Mouse (Mus musculus) liver, postnatal 0 days (tissue): ENCODE results near the gene Tdrkh. TPM values are rescaled to one million over a fixed set of nuclear protein-coding genes. Genes with fewer than 3 reads are reported as not detected.

Source experiments
- ATAC-seq: fragments of 200-750 bp; cut with Nextera tagmentation; 2 replicates; pipeline ENCODE4 v1.8.0; 2017; ENCODE audit warnings: mild to moderate bottlenecking, moderate library complexity
- DNase-seq: peaks from one replicate; pipeline ENCODE4 v3.0.0-alpha.2; 2016
- H3K27ac ChIP-seq: fragments of 300-500 bp; sonication (generic); 2 replicates; pipeline ENCODE4 v1.5.1; 2014; ENCODE audit warnings: antibody characterized with exemption, moderate library complexity, mild to moderate bottlenecking, low read depth
- H3K27me3 ChIP-seq: fragments of 300-500 bp; sonication (generic); 2 replicates; pipeline ENCODE4 v1.6.1; 2014; ENCODE audit warnings: low read length, control low read depth, mixed read lengths; ENCODE audit not compliant: insufficient read depth
- H3K36me3 ChIP-seq: fragments of 300-500 bp; sonication (generic); replicated peaks from 2 replicates; pipeline ENCODE4 v1.6.1; 2014; ENCODE audit warnings: mild to moderate bottlenecking, control low read depth, low read length, moderate library complexity, mixed read lengths; ENCODE audit not compliant: insufficient read depth
- H3K4me1 ChIP-seq: fragments of 300-500 bp; sonication (generic); 2 replicates; pipeline ENCODE4 v1.6.1; 2014; ENCODE audit warnings: antibody characterized with exemption, mild to moderate bottlenecking, control low read depth; ENCODE audit not compliant: insufficient read depth
- H3K4me2 ChIP-seq: fragments of 300-500 bp; sonication (generic); 2 replicates; pipeline ENCODE4 v1.6.1; 2014; ENCODE audit warnings: low read depth, mild to moderate bottlenecking, low read length, moderate library complexity, mixed read lengths
- H3K4me3 ChIP-seq: fragments of 300-500 bp; sonication (generic); 2 replicates; pipeline ENCODE4 v1.5.1; 2014; ENCODE audit warnings: low read depth, low read length
- H3K9ac ChIP-seq: fragments of 300-500 bp; sonication (generic); replicated peaks from 2 replicates; pipeline ENCODE4 v1.6.1; 2014; ENCODE audit warnings: mild to moderate bottlenecking, moderate library complexity
- H3K9me3 ChIP-seq: fragments of 300-500 bp; sonication (generic); 2 replicates; pipeline ENCODE4 v1.6.1; 2016; ENCODE audit warnings: mild to moderate bottlenecking, control low read depth, low read length, mixed read lengths
- CTCF ChIP-seq: sonication (generic); IDR thresholded peaks from 2 replicates; pipeline ENCODE4 v1.5.1; 2016; ENCODE audit warnings: antibody characterized with exemption, low read depth
- EP300 ChIP-seq: IDR thresholded peaks from 2 replicates; pipeline ENCODE4 v1.6.1; 2016; ENCODE audit warnings: antibody characterized with exemption, low read depth, mild to moderate bottlenecking
- WGBS: fragments of 180-500 bp; shearing (Covaris S2); extraction: QIAGEN DNeasy Blood & Tissue Kit; methylation state at CpG from one replicate; pipeline ENCODE4 v1.1.7; 2014; ENCODE audit not compliant: insufficient replicate concordance; 5-methylcytosine and 5-hydroxymethylcytosine counted together
- polyA plus RNA-seq: library from polyadenylated mRNA; unstranded; fragments of >200 nt; fragmentation: Nextera tagmentation; extraction: Ambion mirVana; gene quantifications from 2 replicates; pipeline ENCODE4 v1.2.1, GENCODE M21; 2015

Tdrkh gene
- polyA plus RNA-seq, 1 experiment from 2014 or later = 7.1 TPM

GRCm38 (mm10) chr3:94369709-94370108 lies 43.4 kb upstream of the Tdrkh start:
- H3K27me3 ChIP-seq = peaks cover 2% of the 10 kb centered on the region; the same call in 1 of the 2 replicates
- no peak overlapping the region for H3K4me2 ChIP-seq
- DNase-seq (no peak), ATAC-seq (no peak)
- WGBS = 28% methylated on average over 2 of the region's 2 CpGs
- no peak overlapping the region; the same call in 1 of the 2 replicates for H3K9ac ChIP-seq
- TF ChIP-seq CTCF (no peak), EP300 (no peak)
- no peak overlapping the region for H3K4me3 ChIP-seq
- H3K9me3 ChIP-seq = no peaks in the 10 kb centered on the region
- peaks cover 20% of the 10 kb centered on the region for H3K4me1 ChIP-seq
- no peaks in the 10 kb centered on the region for H3K36me3 ChIP-seq
- no peak overlapping the region for H3K27ac ChIP-seq

GRCm38 (mm10) chr3:94371637-94372036 lies 41.4 kb upstream of the Tdrkh start:
- TF ChIP-seq EP300 = no peak; the same call in 1 of the 2 replicates
- no peak for TF ChIP-seq CTCF
- Histone ChIP-seq H3K4me2 (peak overlapping the region; percentile 66; the same call in 1 of the 2 replicates), H3K27ac (no peak overlapping the region)

GRCm38 (mm10) chr3:94372038-94372437 lies 41.0 kb upstream of the Tdrkh start:
- Histone ChIP-seq H3K4me2 (peak overlapping the region; percentile 66), H3K27ac (no peak overlapping the region), H3K4me3 (no peak overlapping the region), H3K27me3 (no peaks in the 10 kb centered on the region), H3K9ac (no peak overlapping the region), H3K9me3 (no peaks in the 10 kb centered on the region), H3K4me1 (peaks cover 21% of the 10 kb centered on the region), H3K36me3 (no peaks in the 10 kb centered on the region)
- DNase-seq (no peak), ATAC-seq (no peak)
- no peak for TF ChIP-seq EP300
- no peak for TF ChIP-seq CTCF
- WGBS = 6% methylated on average over 3 of the region's 3 CpGs

More at GRCm38 (mm10) chr3:94371637-94372036, 41.4 kb upstream of the Tdrkh start:
- no peak overlapping the region for H3K4me3 ChIP-seq
- no peaks in the 10 kb centered on the region for H3K36me3 ChIP-seq
- H3K9me3 ChIP-seq = no peaks in the 10 kb centered on the region
- no peaks in the 10 kb centered on the region for H3K27me3 ChIP-seq
- peak; percentile 93 for ATAC-seq
- peak; percentile 87 for DNase-seq
- H3K4me1 ChIP-seq = peaks cover 21% of the 10 kb centered on the region
- 20% methylated on average over 10 of the region's 11 CpGs for WGBS
- no peak overlapping the region for H3K9ac ChIP-seq

GRCm38 (mm10) chr3:94372641-94373040 lies 40.4 kb upstream of the Tdrkh start, which contains the start of gene Rorc:
Gene Rorc, plus strand, starts transcription at chr3:94372794.
- peak within 1 kb of the TSS; percentile 66 for H3K4me2 ChIP-seq
- no peaks in the 10 kb centered on the region for H3K27me3 ChIP-seq
- H3K9me3 ChIP-seq = no peaks in the 10 kb centered on the region
- H3K4me1 ChIP-seq = peaks cover 17% of the 10 kb centered on the region
- peak within 1 kb of the TSS; percentile 50 for H3K4me3 ChIP-seq
- no peaks in the 10 kb centered on the region for H3K36me3 ChIP-seq
- TF ChIP-seq CTCF = no peak
- TF ChIP-seq EP300 = no peak
- H3K9ac ChIP-seq = peak within 1 kb of the TSS; percentile 62
- H3K27ac ChIP-seq = peak within 1 kb of the TSS; percentile 72
- ATAC-seq (peak; percentile 69), DNase-seq (peak; percentile 50)
- WGBS = 23% methylated on average over 5 of the region's 5 CpGs

- no peak for DNase-seq
- 13% methylated on average over 7 of the region's 10 CpGs for WGBS
- Histone ChIP-seq H3K9ac (peak overlapping the region; percentile 62), H3K9me3 (no peaks in the 10 kb centered on the region), H3K4me1 (peaks cover 15% of the 10 kb centered on the region), H3K4me2 (peak overlapping the region; percentile 66), H3K36me3 (no peaks in the 10 kb centered on the region; the same call in 1 of the 2 replicates), H3K27ac (peak overlapping the region; percentile 72), H3K4me3 (peak overlapping the region; percentile 50), H3K27me3 (no peaks in the 10 kb centered on the region)
- ATAC-seq = peak; percentile 16; the same call in 1 of the 2 replicates
- TF ChIP-seq EP300 (no peak), CTCF (no peak)
These were observed 40.0 kb upstream of the Tdrkh start for GRCm38 (mm10) chr3:94373090-94373489.

GRCm38 (mm10) chr3:94373597-94374011 lies 39.5 kb upstream of the Tdrkh start:
- no peaks in the 10 kb centered on the region for H3K27me3 ChIP-seq
- ATAC-seq (no peak), DNase-seq (no peak)
- H3K9me3 ChIP-seq = no peaks in the 10 kb centered on the region
- H3K36me3 ChIP-seq = no peaks in the 10 kb centered on the region; the same call in 1 of the 2 replicates
- H3K4me1 ChIP-seq = peaks cover 15% of the 10 kb centered on the region
- TF ChIP-seq EP300 (no peak), CTCF (no peak)
- H3K27ac ChIP-seq = no peak overlapping the region
- H3K9ac ChIP-seq = peak overlapping the region; percentile 62; the same call in 1 of the 2 replicates
- H3K4me3 ChIP-seq = peak overlapping the region; percentile 50
- peak overlapping the region; percentile 66 for H3K4me2 ChIP-seq
- WGBS = 4% methylated on average over 5 of the region's 5 CpGs
